ENCODE assay signal across 9 mouse cellular contexts in the genomic region with DNA sequence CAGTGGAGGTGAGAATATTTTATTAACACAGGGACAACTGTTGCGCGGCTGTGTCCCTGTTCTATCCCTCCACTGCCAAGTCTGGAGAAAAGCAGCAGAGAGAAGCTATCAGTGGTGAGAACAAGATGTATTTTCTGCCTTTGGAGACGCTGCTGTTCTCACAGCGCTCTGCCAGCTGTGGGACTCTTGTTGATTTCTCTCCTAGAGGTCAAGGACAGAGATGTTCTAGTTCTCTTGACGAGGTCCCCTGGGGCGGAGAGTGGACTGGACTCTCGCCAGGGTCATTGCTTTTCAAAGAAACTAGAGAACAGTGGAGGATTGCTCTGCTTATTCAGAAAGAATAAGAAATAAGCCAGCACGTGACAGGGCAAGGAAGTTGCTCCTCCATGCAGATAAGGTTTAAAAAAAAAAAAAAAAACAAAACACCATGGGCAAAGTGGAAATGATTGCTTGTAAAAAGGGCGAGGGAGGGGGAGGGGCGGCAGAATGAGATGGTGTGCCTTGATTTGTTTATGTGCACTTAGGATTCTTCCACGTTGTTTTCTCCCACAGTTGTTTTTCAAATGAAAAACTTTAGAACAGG. TPM values are rescaled to one million over a fixed set of nuclear protein-coding genes. Genes with fewer than 3 reads are reported as not detected.
A peak's percentile ranks its signal among the peaks of the same experiment; 100 is the strongest.
DNase-seq lines count a peak whose midpoint lies in the region; ATAC-seq and TF ChIP-seq lines count a peak whose summit lies in the region.
"Had no signal": no experiment of that assay in that cellular context is flagged by ENCODE, and none has a peak within 500 bp of the region (broad histone marks: within the 10 kb centered on the region; RNA-seq: fewer than 3 reads in every experiment).

No protein-coding gene starts in this region.

- no peak overlapping the region for H3K4me3 ChIP-seq in hindbrain, embryonic 16.5 days (ENCODE audit: low read length)
- no peak overlapping the region for H3K4me3 ChIP-seq in hindbrain, embryonic 13.5 days
- no peak overlapping the region for H3K4me3 ChIP-seq in kidney, embryonic 15.5 days (replicated peaks)
- no peak overlapping the region for H3K4me3 ChIP-seq in midbrain, postnatal 0 days (ENCODE audit: low read depth, low read length)

- peaks cover 9% of the 10 kb centered on the region for H3K4me1 ChIP-seq in hindbrain, embryonic 16.5 days (ENCODE audit: control insufficient read depth, insufficient read depth, low read depth, low read length)
- peaks cover 22% of the 10 kb centered on the region for H3K4me1 ChIP-seq in hindbrain, embryonic 13.5 days (replicated peaks)
- peaks cover 23% of the 10 kb centered on the region for H3K4me1 ChIP-seq in kidney, embryonic 15.5 days
- 0 out of 2 replicates have a peak, but pooled peaks cover 3% of the 10 kb centered on the region for H3K4me1 ChIP-seq in midbrain, postnatal 0 days (ENCODE audit: insufficient read depth, low read length)

- peak; percentile 55 to 61 for DNase-seq in adrenal gland, adult 18-20 months (ENCODE audit: low spot score in 2 of 2)
- peak; percentile 90 for DNase-seq in heart, adult 8-10 months (ENCODE audit: low spot score)
- peak; percentile 16 for DNase-seq in midbrain, postnatal 0 days (ENCODE audit: low spot score)
- DNase-seq in thymus, postnatal 25 days = no peak
- no peak for DNase-seq in c-Kit-positive CD71-positive TER-119-positive erythroid progenitor cells, embryonic 14.5 days (ENCODE audit: low spot score)

- H3K36me3 ChIP-seq in hindbrain, embryonic 16.5 days (ENCODE audit: control insufficient read depth, insufficient read depth, low read length) = no peaks in the 10 kb centered on the region
- H3K36me3 ChIP-seq in hindbrain, embryonic 13.5 days = no peaks in the 10 kb centered on the region
- H3K36me3 ChIP-seq in kidney, embryonic 15.5 days = no peaks in the 10 kb centered on the region
- H3K36me3 ChIP-seq in midbrain, postnatal 0 days (ENCODE audit: insufficient read depth, low read length) = no peaks in the 10 kb centered on the region

- no peaks in the 10 kb centered on the region for H3K27me3 ChIP-seq in hindbrain, embryonic 16.5 days (replicated peaks; ENCODE audit: control insufficient read depth, insufficient read depth, low read length)
- no peaks in the 10 kb centered on the region for H3K27me3 ChIP-seq in hindbrain, embryonic 13.5 days
- no peaks in the 10 kb centered on the region for H3K27me3 ChIP-seq in kidney, embryonic 15.5 days
- H3K27me3 ChIP-seq in midbrain, postnatal 0 days (ENCODE audit: insufficient read depth, low read length) = no peaks in the 10 kb centered on the region
- H3K27me3 ChIP-seq: CH12.LX had no signal

- ATAC-seq in hindbrain, embryonic 16.5 days = no peak
- no peak for ATAC-seq in hindbrain, embryonic 13.5 days (ENCODE audit: low FRiP score)
- ATAC-seq in kidney, embryonic 15.5 days (replicated peaks; ENCODE audit: low FRiP score) = peak; percentile 30; the same call in 1 of the 2 replicates
- ATAC-seq in midbrain, postnatal 0 days (ENCODE audit: low FRiP score) = no peak

- no peak overlapping the region for H3K9ac ChIP-seq in hindbrain, embryonic 16.5 days (ENCODE audit: low read depth, low read length)
- no peak overlapping the region for H3K9ac ChIP-seq in hindbrain, embryonic 13.5 days
- no peak overlapping the region for H3K9ac ChIP-seq in kidney, embryonic 15.5 days
- no peak overlapping the region for H3K9ac ChIP-seq in midbrain, postnatal 0 days (replicated peaks; ENCODE audit: low read length, poor library complexity, severe bottlenecking)

- 43% methylated on average over 11 of the region's 11 CpGs for whole genome bisulfite sequencing in hindbrain, embryonic 16.5 days
- 50% methylated on average over 11 of the region's 11 CpGs for WGBS in hindbrain, embryonic 13.5 days
- 26% methylated on average over 11 of the region's 11 CpGs for WGBS in kidney, embryonic 15.5 days
- WGBS in midbrain, postnatal 0 days = 41% methylated on average over 11 of the region's 11 CpGs

- H3K9me3 ChIP-seq in hindbrain, embryonic 16.5 days (ENCODE audit: control insufficient read depth, low read length) = no peaks in the 10 kb centered on the region
- H3K9me3 ChIP-seq in hindbrain, embryonic 13.5 days = no peaks in the 10 kb centered on the region
- H3K9me3 ChIP-seq in kidney, embryonic 15.5 days (replicated peaks) = no peaks in the 10 kb centered on the region
- H3K9me3 ChIP-seq in midbrain, postnatal 0 days (ENCODE audit: low read length) = no peaks in the 10 kb centered on the region

- H3K4me2 ChIP-seq in hindbrain, embryonic 16.5 days (ENCODE audit: low read length) = peak overlapping the region; percentile 3; the same call in 1 of the 2 replicates
- H3K4me2 ChIP-seq in hindbrain, embryonic 13.5 days = no peak overlapping the region
- H3K4me2 ChIP-seq in kidney, embryonic 15.5 days = peak overlapping the region; percentile 37
- H3K4me2 ChIP-seq in midbrain, postnatal 0 days (ENCODE audit: low read depth, low read length, poor library complexity, severe bottlenecking) = no peak overlapping the region

- no peak overlapping the region for H3K27ac ChIP-seq in hindbrain, embryonic 16.5 days (ENCODE audit: low read depth, low read length)
- H3K27ac ChIP-seq in hindbrain, embryonic 13.5 days = no peak overlapping the region
- peak overlapping the region; percentile 67 for H3K27ac ChIP-seq in kidney, embryonic 15.5 days
- H3K27ac ChIP-seq in midbrain, postnatal 0 days (ENCODE audit: low read depth, low read length) = no peak overlapping the region

- TF ChIP-seq CTCF in midbrain, postnatal 0 days (IDR thresholded peaks at IDR 0.05) = no peak

RNA-seq across cellular contexts. Expression of gene Ppp2r3a, which starts 10.5 kb away (rescaled TPM):
- 18.4 and 22.8 TPM in 2 replicates for polyA plus RNA-seq in hindbrain, embryonic 16.5 days (2015; fragmentation: Nextera tagmentation; extraction: Ambion mirVana)
- polyA plus RNA-seq in hindbrain, embryonic 13.5 days (2015; fragmentation: Nextera tagmentation; extraction: Ambion mirVana) = 28.7 and 29.1 TPM in 2 replicates
- total RNA-seq in adrenal gland, adult 18-20 months (2021) = 10 to 100 TPM; 15.1 to 22.2 TPM
- 100 to 1,000 TPM; 204 to 239 (median 221) TPM for total RNA-seq in heart, adult 8-10 months (2022)
- polyA plus RNA-seq in kidney, embryonic 15.5 days (2015; fragmentation: Nextera tagmentation; extraction: Ambion mirVana) = 16.4 and 17.5 TPM in 2 replicates
- total RNA-seq in midbrain, postnatal 0 days (2014; rRNA removed) = 37.9 and 43.0 TPM in 2 replicates
- 16.0 and 18.6 TPM in 2 replicates for polyA plus RNA-seq in midbrain, postnatal 0 days (2015; fragmentation: Nextera tagmentation; extraction: Ambion mirVana)

Comparison
In these comparisons a context has a peak if more than half of its experiments do, and no peak if none do; other contexts are left out.
1. H3K4me2 ChIP-seq: peak in hindbrain, embryonic 16.5 days (single experiment) and kidney, embryonic 15.5 days (single experiment); none in hindbrain, embryonic 13.5 days (single experiment) and midbrain, postnatal 0 days (single experiment).
2. DNase-seq: peak in adrenal gland, adult 18-20 months (2 of 2), heart, adult 8-10 months (single experiment) and midbrain, postnatal 0 days (single experiment); none in thymus, postnatal 25 days (single experiment) and c-Kit-positive CD71-positive TER-119-positive erythroid progenitor cells, embryonic 14.5 days (single experiment).